8 mouse cellular contexts compared by ENCODE assay signal in genomic region chr4:125065517-125066307, GRCm38 (mm10). TPM values are rescaled to one million over a fixed set of nuclear protein-coding genes. Genes with fewer than 3 reads are reported as not detected.
DNase-seq lines count a peak whose midpoint lies in the region; ATAC-seq and TF ChIP-seq lines count a peak whose summit lies in the region.

TSS of gene Dnali1 (minus strand) at chr4:125065703.

- H3K27ac ChIP-seq in MEL (ENCODE audit: control insufficient read depth, low read depth, low read length) = no peak within 1 kb of the TSS
- H3K27ac ChIP-seq in forebrain, embryonic 12.5 days = peak within 1 kb of the TSS; percentile 65

- no peak for TF ChIP-seq CTCF in MEL (IDR thresholded peaks at IDR 0.05 in 2 of 3, conservative IDR thresholded peaks at IDR 0.05 in 1 of 3; ENCODE audit: control insufficient read depth in 1 of 3, insufficient read depth in 1 of 3, low read depth in 2 of 3, low read length in 3 of 3, poor library complexity in 1 of 3, severe bottlenecking in 1 of 3)

- TF ChIP-seq EP300 in MEL (IDR thresholded peaks at IDR 0.05; ENCODE audit: low read depth in 1 of 2, low read length in 2 of 2) = no peak

- intact Hi-C loops in heart, postnatal 14 days (cut with DNase I) = loop anchor here (2.0 to 10.0 kb wide), 2 partner anchors 19 to 211 kb away; partner anchors contain the start of genes 1110065P20Rik, Meaf6 and Yrdc

- no peak for TF ChIP-seq RAD21 in MEL (IDR thresholded peaks at IDR 0.05; ENCODE audit: low read depth, low read length)

- H3K4me1 ChIP-seq in MEL (ENCODE audit: control insufficient read depth in 1 of 2, insufficient read depth in 2 of 2, low read length in 2 of 2) = peaks cover 0 to 15% of the 10 kb centered on the region in 2 experiments; a peak in 2 of 4 replicates
- peaks cover 21% of the 10 kb centered on the region for H3K4me1 ChIP-seq in forebrain, embryonic 12.5 days

- WGBS in forebrain, embryonic 12.5 days = 4% methylated on average over 26 of the region's 26 CpGs

- no peaks in the 10 kb centered on the region for H3K27me3 ChIP-seq in MEL (ENCODE audit: control insufficient read depth in 1 of 2, insufficient read depth in 2 of 2, low read length in 2 of 2)
- H3K27me3 ChIP-seq in forebrain, embryonic 12.5 days = peaks cover 5% of the 10 kb centered on the region; the same call in 1 of the 2 replicates

- DNase-seq in MEL (ENCODE audit: low read depth, low spot score) = no peak
- peak; percentile 51 for DNase-seq in c-Kit-positive CD71-negative TER-119-negative erythroid progenitor cells, embryonic 14.5 days (ENCODE audit: low read depth)
- DNase-seq in heart, postnatal 14 days = peak; percentile 53 to 67
- peak; percentile 75 to 85 for DNase-seq in kidney, postnatal 25 days
- peak; percentile 64 for DNase-seq in lung, postnatal 25 days (ENCODE audit: low spot score)
- peak; percentile 71 for DNase-seq in retina, embryonic 14.5 days (ENCODE audit: low spot score)
- peak; percentile 55 for DNase-seq in urinary bladder, postnatal 25 days (ENCODE audit: low spot score)

- peaks cover 21% of the 10 kb centered on the region for H3K79me2 ChIP-seq in MEL (ENCODE audit: control insufficient read depth, insufficient read depth, low read length, poor library complexity)

- peak; percentile 31; the same call in 1 of the 2 replicates for ATAC-seq in forebrain, embryonic 12.5 days (ENCODE audit: low FRiP score)

- peaks cover 9 to 11% of the 10 kb centered on the region in 2 experiments for H3K36me3 ChIP-seq in MEL (ENCODE audit: control insufficient read depth in 1 of 2, insufficient read depth in 2 of 2, low read length in 2 of 2)
- peaks cover 19% of the 10 kb centered on the region for H3K36me3 ChIP-seq in forebrain, embryonic 12.5 days (replicated peaks)

- H3K9ac ChIP-seq in MEL (ENCODE audit: control insufficient read depth, low read depth, low read length, poor library complexity, severe bottlenecking) = peak within 1 kb of the TSS; percentile 80
- H3K9ac ChIP-seq in forebrain, embryonic 12.5 days = peak within 1 kb of the TSS; percentile 92

- peak within 1 kb of the TSS; percentile 90 for H3K4me2 ChIP-seq in forebrain, embryonic 12.5 days

- H3K4me3 ChIP-seq in MEL (ENCODE audit: control insufficient read depth in 1 of 2, insufficient read depth in 1 of 2, low read depth in 2 of 2, low read length in 2 of 2) = peak within 1 kb of the TSS; percentile 74 to 88
- peak within 1 kb of the TSS; percentile 98 for H3K4me3 ChIP-seq in forebrain, embryonic 12.5 days (replicated peaks)

- H3K9me3 ChIP-seq in MEL (replicated peaks; ENCODE audit: insufficient read depth, low read length) = no peaks in the 10 kb centered on the region
- no peaks in the 10 kb centered on the region for H3K9me3 ChIP-seq in forebrain, embryonic 12.5 days

- TF ChIP-seq POLR2A in MEL (IDR thresholded peaks at IDR 0.05; ENCODE audit: control insufficient read depth in 1 of 2, insufficient read depth in 1 of 2, low read depth in 1 of 2, low read length in 2 of 2, poor library complexity in 1 of 2) = no peak

TF ChIP-seq in MEL, 35 proteins besides CTCF, POLR2A, EP300 and RAD21:
- no peak for TF ChIP-seq RCOR1 (IDR thresholded peaks at IDR 0.05; ENCODE audit: low read depth, low read length)
- TF ChIP-seq ZNF384 (IDR thresholded peaks at IDR 0.05; ENCODE audit: low read depth, low read length) = peak; percentile 62

RNA-seq across cellular contexts. Expression of gene Dnali1, which starts in this region (rescaled TPM):
- 0.16 TPM in 1 of 2 replicates, not detected in the other for total RNA-seq in MEL (2012; rRNA removed)
- under 1 TPM in 1 of 2 experiments, not detected in 1; 0.08 TPM for polyA plus RNA-seq in MEL (2012; ENCODE audit: insufficient read depth in 1 of 2, insufficient read length in 2 of 2, low read depth in 1 of 2, low replicate concordance in 2 of 2, missing spikeins in 1 of 2)
- polyA plus RNA-seq in forebrain, embryonic 12.5 days (2016; fragmentation: Nextera tagmentation; extraction: Ambion mirVana) = 0.28 and 0.41 TPM in 2 replicates
- total RNA-seq in heart, postnatal 14 days (2021) = under 1 TPM in 1 of 2 experiments, not detected in 1; 0.22 TPM

Comparison
In these comparisons a context has a peak if more than half of its experiments do, and no peak if none do; other contexts are left out.
1. Peak in ATAC-seq, H3K4me3 ChIP-seq, H3K27ac ChIP-seq, H3K9ac ChIP-seq and H3K4me2 ChIP-seq in forebrain, embryonic 12.5 days; RNA of the gene not detected or under 1 TPM.
2. Peak in DNase-seq in heart, postnatal 14 days; RNA of the gene not detected or under 1 TPM.